Mouse (Mus musculus): ENCODE measurements around the gene Exog.

Gene Exog

GRCm38 (mm10) chr9:119444738-119445429 lies at the start of gene Exog:
TSS of gene Exog (plus strand) at chr9:119444943.
- DNase-seq (ENCODE audit: extremely low spot score, low read depth, low spot score): peak; percentile 92

- no peak for DNase-seq (ENCODE audit: extremely low spot score, low read depth, low spot score)
Measured at GRCm38 (mm10) chr9:119401351-119401750, 43.4 kb upstream of the Exog start.

GRCm38 (mm10) chr9:119401801-119402214 lies 42.9 kb upstream of the Exog start, which contains the start of gene Acvr2b:
TSS of gene Acvr2b (plus strand) at chr9:119402118.
- peak; percentile 88 for DNase-seq (ENCODE audit: extremely low spot score, low read depth, low spot score)

GRCm38 (mm10) chr9:119402253-119403235 lies 42.2 kb upstream of the Exog start:
- DNase-seq (ENCODE audit: extremely low spot score, low read depth, low spot score): no peak

GRCm38 (mm10) chr9:119403236-119403641 lies 41.5 kb upstream of the Exog start:
- no peak for DNase-seq (ENCODE audit: extremely low spot score, low read depth, low spot score)

GRCm38 (mm10) chr9:119404090-119404489 lies 40.7 kb upstream of the Exog start:
- no peak for DNase-seq (ENCODE audit: extremely low spot score, low read depth, low spot score)

- no peak for DNase-seq (ENCODE audit: extremely low spot score, low read depth, low spot score)
Measured at GRCm38 (mm10) chr9:119407884-119408283, 36.9 kb upstream of the Exog start.

GRCm38 (mm10) chr9:119408898-119409664 lies 35.7 kb upstream of the Exog start:
- no peak for DNase-seq (ENCODE audit: extremely low spot score, low read depth, low spot score)

GRCm38 (mm10) chr9:119409864-119410263 lies 34.9 kb upstream of the Exog start:
- DNase-seq (ENCODE audit: extremely low spot score, low read depth, low spot score): no peak

- no peak for DNase-seq (ENCODE audit: extremely low spot score, low read depth, low spot score)
Measured at GRCm38 (mm10) chr9:119418025-119418424, 26.7 kb upstream of the Exog start.

- DNase-seq (ENCODE audit: extremely low spot score, low read depth, low spot score): no peak
Measured at GRCm38 (mm10) chr9:119419852-119420438, 24.8 kb upstream of the Exog start.

- DNase-seq (ENCODE audit: extremely low spot score, low read depth, low spot score): no peak
Measured at GRCm38 (mm10) chr9:119425217-119425975, 19.3 kb upstream of the Exog start.

- no peak for DNase-seq (ENCODE audit: extremely low spot score, low read depth, low spot score)
Measured at GRCm38 (mm10) chr9:119425976-119426415, 18.7 kb upstream of the Exog start.

- DNase-seq (ENCODE audit: extremely low spot score, low read depth, low spot score): no peak
Measured at GRCm38 (mm10) chr9:119426483-119426882, 18.3 kb upstream of the Exog start.

GRCm38 (mm10) chr9:119430311-119430710 lies 14.4 kb upstream of the Exog start:
- peak; percentile 42 for DNase-seq (ENCODE audit: extremely low spot score, low read depth, low spot score)

GRCm38 (mm10) chr9:119435855-119436254 lies 8.9 kb upstream of the Exog start:
- DNase-seq (ENCODE audit: extremely low spot score, low read depth, low spot score): no peak

- no peak for DNase-seq (ENCODE audit: extremely low spot score, low read depth, low spot score)
Measured at GRCm38 (mm10) chr9:119438065-119438464, 6.7 kb upstream of the Exog start.

GRCm38 (mm10) chr9:119438498-119439000 lies 6.2 kb upstream of the Exog start:
- no peak for DNase-seq (ENCODE audit: extremely low spot score, low read depth, low spot score)

GRCm38 (mm10) chr9:119445737-119446136 lies 994 bp downstream of the Exog start:
- DNase-seq (ENCODE audit: extremely low spot score, low read depth, low spot score): no peak

GRCm38 (mm10) chr9:119455967-119456366 lies 11.2 kb downstream of the Exog start:
- no peak for DNase-seq (ENCODE audit: extremely low spot score, low read depth, low spot score)

Data from hindlimb bud, embryonic 11.5 days (tissue).